Mouse (Mus musculus) WW6 (cell line): Measurements from ENCODE around the gene Lhfp.

Experiments used
- DNase-seq: peaks from one replicate; pipeline ENCODE4 v3.0.0-alpha.2; 2013; ENCODE audit warnings: low read depth, low spot score

The Lhfp gene

DNA sequence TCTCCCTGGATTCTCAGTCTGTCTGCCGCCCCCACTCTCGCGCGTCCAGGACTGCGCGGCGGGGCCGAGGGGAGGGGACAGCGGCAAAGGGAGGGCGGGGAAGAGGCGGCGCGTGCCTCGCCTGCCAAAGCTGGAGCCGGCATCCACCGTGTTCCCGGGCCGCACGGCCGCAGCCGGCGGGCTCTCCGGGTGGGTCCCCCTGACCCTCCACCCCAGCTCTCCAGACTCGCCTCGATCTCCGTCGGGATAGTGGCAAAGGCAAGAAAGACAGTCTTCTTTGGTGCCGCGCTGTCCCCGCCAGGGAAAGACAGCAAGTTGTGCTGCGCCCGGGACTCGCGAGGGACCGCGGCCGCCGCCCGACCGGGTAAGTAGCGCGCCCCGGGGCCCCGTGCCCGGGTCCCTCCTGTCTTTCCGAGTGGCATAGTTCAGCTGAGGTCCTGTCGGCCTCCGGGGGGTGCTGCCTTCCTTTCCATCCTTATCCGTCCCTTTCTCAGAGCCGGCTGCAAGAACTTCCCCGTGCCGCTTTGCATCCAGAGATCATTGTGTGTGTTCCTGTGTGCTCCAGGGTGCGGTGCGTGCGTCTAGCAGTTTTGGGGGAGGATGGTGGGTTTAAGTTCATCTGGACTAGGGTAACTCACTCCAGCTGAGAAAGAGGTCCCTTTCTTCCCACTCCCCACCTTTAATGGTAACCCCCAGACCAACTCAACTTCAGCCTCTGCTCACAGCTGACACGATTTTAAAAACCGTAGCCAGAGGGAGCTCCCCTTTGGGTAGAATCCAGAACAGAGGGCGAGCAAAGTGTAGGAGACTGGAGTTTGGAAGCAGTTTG, at the start of gene Lhfp:
TSS of gene Lhfp (plus strand) at position 118 of the 829 bp plus-strand sequence.
- DNase-seq: no peak

DNA sequence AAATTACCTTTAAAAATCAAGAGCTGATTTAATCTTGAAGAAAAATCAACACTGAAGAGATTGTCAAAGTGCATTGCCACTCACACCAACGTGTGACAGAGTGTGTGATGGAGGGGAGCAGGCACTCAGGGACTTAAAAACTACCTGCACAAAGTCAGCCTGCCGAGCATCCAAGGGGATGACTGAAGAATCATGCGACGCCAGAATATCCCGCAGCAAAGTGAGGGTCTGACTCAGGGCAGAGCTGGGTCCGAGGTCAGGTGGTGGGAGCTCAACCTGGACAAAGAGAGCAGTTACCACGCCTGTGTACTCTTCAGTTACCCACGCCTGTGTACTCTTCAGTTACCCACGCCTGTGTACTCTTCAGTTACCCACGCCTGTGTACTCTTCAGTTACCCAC, 48.0 kb upstream of the Lhfp start:
- DNase-seq: no peak

DNA sequence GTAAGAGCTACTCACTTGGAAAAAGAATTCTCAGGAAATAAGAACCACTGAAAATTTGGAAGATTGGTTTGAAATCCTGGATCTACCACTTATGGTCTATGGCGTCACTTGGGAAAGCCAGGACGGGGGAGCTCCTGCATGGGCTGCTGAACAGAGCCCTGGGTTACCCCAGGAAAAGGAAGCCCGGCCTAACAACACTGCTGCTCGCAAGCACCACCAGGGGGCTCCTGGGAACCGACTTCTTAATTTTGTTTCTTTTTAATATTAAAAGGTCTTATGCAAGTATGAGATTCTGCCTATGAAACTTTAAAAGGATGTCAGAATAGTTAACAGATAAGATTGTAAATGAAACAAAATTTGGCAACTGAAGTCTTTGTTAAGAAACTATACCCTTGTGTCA, 46.7 kb upstream of the Lhfp start:
- DNase-seq: no peak

DNA sequence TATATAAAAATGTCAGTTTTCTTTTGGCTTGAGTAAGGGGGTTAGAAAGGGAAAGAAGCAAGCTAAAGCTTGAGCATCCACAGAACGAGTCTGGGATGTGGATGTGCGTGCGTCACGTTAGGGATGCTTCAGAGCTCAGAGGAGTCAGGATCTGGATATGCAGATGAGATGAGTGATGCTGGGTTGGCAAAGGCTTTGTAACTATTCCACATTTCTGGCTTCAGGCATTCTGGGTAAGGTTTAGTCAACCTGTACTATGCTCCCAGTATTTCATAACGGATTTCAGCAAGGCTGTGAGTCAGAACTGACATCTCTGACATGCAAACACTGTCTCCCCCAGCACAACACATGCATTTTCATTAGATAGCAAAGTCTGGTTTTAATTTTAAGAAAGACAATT, 44.7 kb upstream of the Lhfp start:
- DNase-seq: no peak

DNA sequence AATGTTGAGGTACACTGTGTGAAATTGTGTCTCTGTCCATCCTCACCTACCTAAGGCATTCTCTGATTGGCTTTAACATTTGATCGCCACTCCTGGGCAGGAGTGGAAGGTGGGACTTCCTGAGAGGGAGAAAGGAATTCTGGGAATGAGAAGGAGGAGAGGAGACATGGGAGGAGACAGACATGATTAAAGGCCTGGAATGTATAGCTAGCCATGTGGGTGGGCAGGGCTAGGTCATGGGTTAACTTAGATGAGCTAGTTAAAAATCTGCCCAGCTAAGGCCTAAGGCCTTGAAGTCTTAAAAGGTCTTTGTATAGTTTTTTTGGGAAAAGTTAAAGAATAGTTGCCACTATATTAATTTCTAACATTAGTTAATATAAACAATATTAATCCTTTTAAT, 43.9 kb upstream of the Lhfp start:
- DNase-seq: no peak

DNA sequence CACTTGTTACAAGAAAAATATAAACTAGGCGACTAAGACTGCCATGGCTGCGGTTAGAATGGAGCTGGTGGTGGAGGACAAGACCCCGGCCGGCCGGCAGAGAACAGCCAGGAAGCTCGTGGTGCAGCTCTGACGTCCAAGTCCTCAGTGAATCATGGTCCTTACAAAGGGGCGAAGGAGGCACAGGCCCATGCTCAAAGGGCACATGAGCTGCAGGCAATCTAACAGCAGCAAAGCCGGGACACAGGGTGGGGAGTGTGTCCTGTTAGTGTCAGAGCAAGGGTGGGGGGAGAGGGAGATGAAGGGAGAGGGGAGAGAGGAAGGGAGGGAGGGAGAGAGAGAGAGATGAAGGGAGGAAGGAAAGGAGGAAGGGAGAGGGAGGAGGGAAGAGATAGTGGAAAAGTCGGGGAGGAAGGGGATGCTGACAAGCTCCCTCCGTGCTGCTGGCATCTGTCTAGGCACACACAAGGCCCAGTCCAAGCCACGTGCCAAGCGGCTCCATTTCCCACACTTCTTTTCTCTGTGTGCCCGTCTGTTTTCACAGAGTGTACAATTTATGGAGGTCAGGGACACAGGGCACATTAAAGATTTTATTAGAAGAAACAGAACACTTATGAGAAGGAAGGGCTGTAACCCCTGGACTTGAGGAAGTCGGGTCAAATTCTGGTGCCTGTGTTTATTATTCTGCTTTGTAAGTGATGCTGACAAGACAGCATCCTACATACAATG, 42.1 kb upstream of the Lhfp start:
- no peak for DNase-seq

DNA sequence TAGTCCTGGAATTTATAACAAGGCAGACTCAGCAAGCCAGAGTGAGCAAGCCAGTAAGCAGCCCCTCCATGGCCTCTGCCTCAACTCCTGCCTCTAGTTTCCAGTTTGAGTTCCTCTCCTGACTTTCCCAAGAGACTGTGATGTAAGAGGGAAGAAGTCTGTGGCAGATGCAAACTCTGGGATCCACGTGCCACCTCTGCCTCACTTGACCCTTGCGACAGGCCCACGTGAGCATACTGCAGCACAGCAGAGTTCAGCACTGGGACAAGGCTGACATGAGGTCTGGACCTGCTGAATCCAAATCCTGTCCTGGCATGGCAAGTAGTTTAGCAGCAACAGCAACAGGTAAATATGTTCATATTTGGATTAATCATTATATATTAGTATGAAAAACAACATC, 41.3 kb upstream of the Lhfp start:
- DNase-seq: no peak

DNA sequence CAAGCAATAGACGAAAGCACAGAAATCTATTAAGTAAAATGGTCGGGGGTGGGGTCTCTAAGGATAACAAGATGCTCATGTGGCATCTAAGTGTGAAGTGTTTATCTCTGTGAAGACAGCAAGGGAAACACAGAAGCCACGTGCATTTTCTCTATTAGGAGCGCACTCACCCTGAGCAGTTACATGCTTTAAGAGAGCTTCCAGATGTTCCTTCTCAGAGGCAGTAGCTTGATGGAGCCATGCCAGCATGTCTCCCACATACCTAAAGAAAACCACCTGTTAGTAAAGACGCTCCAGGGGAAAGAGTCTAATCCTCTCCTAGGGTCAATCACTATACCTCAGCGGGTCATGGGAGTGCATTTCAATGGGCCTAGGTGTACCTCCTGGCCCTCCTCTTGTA, 39.3 kb upstream of the Lhfp start:
- DNase-seq: no peak

DNA sequence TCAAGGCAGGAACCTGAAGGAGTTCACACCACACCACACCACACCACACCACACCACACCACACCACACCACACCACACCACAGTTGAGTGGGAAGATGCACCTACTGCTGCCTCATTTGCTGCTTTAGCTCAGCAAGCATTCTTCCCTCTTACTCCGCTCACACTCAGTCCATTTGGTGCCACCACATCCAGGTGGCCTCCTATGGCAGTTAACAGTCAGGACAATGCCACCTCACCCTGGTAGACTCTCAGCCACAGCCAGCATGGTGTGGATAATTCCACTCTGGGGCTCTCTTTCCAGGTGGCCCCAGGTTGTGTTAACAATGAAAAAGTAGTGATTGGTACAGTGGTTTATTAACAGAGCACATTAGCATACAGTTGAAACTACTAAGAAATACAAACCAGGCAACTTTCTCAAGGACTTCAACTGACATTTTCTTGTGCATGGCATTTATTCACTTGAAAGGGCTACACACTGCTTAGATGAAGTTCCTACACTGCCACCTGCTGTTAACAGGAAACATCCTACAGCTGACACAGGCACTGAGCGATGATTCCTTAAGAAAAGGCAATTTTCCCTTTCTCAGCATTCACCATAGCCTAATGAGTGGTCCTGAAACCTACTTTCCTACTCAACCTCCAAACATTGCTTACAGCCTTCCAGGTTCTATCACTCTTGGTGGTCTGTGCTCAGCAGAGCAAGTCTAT, 36.8 kb upstream of the Lhfp start:
- no peak for DNase-seq

DNA sequence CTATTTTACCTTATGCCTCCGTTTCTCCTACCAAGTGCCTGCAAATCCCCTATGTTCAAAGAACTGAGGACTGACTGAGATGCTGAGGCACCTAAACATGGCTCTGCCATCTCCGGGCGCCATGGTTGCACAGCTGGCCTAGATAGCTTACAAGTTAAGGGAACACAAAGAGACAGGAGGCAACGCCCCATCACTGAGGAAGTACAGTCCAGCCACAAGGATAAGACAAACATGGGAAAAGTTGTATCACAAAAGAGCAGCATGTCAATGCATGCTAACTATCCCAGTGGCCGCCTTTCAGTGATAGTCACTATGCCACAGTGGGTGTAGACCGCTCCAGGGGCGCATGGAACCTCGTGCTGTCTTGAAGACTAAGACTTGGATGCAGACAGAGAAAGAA, 33.9 kb upstream of the Lhfp start:
- no peak for DNase-seq

DNA sequence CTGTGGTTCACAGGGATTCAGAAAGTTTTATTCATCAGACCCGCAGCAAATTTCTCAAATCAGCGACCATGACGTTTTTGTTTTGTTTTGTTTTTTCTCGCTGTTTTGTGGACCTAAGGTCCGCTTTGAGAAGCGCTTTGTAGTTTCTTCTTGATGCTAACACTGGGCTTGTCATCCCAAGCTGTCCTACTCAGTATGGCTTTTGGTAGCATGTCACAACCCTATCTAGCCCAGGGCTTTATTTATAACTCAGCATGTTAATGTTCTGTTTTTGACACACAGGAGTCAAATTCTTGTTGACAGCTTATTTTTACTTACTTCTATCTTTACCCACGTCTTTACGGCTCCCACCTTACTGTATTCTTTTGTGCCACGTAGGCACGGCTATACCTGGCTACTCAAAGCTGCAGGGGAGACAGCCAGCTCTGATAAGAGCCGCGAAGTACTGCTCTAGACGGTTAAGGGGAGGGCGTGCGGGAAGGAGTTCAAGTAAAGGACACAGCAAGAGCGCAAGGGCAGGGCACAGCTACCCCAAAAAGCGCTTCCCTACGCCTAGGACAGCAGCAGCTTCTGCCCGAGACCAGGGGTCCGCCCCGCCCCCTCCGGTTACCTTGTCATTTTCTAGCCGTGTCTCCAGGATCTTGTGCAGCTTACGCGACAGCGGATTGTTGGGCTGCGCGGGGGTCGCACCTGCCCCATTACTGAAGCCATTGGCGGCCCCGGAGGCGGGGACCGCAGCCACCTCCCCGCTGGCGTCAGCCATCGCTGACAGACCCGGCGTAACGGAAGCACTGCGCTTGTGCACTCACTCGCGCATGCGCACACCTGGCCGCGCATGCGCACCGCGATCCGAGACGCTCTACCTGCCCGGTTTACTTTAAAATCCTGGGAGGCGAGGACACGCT, 24.6 kb upstream of the Lhfp start, which contains the start of gene Cog6:
TSS of gene Cog6 (minus strand) at position 802 of the 905 bp plus-strand sequence.
- DNase-seq: peak; percentile 67

DNA sequence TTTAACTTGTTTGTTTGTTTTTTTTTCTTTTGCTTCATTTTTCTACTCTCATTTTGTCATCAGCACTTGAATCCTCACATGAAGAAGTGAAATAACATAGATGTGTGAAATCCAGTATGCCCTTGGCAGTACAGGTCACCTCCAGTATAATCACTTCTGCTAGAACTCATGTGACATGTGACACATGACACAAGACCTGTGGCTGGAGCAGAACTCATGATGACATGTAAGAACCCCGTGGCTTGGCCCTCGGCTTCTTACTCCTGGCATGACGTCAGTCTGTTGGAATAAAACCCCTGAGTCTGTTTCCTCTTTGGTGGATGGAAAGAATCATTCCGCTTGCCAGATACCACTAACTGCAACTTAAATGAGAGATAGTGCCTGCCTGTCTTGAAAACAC, 14.0 kb upstream of the Lhfp start:
- DNase-seq: no peak

DNA sequence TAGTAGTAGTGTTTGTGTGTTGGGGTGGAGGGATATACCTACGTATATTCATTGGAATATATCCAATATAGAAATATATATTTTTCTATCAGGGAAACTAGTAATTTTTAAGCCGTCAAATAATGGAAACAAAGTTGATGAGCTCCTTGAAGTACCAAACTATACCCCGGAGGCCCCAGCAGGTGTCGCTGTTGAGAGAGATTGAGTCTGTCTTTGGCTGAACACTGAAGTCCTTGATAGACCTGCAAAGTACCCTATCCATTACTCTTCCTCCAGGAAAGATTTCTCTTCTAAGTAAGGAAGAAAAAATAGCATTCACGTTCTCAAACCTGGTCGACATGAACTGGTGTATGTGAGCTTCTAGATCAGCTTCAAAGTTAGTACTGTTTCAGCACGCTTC, 12.3 kb upstream of the Lhfp start:
- DNase-seq: no peak

DNA sequence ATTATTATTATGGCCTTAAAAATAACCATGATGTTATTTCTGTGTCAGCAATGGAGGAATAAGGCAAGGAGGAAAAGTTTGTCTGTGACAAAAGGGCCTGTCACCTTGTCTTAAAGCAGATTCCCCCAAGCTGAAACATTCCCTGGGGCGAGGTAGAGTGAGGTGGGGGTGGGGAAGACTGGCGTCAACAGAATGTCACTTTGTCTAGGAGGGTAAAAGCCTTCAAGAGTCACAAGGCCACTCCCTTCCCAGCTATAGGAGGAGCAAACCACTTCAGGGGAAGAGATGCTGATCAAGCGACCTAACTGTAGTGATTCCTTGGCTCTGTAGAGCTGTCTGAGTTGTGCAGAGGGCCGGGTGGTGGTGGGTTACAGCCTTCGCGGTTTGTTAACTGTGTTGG, 9.7 kb upstream of the Lhfp start:
- no peak for DNase-seq

DNA sequence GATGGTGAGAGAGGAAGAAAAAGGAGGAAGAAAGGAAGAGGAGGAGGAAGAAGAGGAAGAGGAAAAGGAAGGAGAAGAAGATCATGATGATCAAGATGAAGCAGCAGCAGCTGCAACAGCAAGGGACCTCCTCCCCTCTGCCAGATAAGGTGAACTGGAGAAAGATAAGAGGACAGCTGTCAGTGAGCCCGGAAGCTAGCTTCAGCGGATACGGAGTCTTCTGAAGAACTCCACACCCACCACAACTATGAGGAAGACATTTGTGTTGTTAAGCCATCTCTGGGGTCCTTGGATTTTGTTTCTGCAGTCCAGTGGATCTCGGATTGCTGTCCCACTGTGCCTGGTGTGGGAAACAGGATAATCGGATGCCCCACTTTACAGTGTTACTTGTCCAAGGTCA, 8.9 kb upstream of the Lhfp start:
- no peak for DNase-seq

DNA sequence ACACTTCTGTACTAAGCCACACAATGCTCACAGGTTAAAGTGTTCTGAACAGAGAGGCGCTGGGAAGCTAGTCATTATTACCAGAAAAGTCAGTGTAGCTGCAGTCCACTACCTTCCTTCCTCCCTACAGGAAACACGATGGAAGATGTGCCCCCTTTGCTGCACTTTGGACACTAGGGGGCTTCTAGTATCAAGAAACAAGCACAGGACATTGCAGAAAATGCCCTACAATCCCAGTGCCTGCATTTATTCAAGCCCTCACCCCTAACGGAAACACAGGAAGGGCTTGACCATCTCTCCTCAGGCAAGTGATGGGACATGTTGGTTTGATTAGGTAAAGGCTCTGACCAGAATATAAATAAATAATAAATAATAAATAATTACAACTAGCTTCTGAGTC, 7.9 kb upstream of the Lhfp start:
- DNase-seq: no peak

DNA sequence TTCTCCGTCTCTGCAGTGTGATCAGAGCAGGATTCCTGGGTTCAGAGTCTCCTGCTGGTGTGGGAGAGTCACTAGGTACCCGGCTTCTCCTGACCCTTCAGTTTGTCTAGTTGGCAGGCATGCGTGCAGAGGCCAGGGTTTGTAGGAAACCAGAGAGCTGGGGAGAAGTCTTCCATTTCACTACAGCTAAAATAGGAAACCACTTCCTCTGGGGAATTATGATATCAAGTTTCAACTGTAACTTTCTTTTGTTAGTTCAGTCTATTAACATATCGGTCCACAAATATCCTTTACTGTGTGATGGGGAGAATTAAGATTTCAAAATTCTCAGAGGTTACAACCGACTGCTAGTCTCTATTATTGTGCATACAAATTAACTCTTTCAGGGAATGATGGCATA, 5.3 kb upstream of the Lhfp start:
- DNase-seq: no peak

DNA sequence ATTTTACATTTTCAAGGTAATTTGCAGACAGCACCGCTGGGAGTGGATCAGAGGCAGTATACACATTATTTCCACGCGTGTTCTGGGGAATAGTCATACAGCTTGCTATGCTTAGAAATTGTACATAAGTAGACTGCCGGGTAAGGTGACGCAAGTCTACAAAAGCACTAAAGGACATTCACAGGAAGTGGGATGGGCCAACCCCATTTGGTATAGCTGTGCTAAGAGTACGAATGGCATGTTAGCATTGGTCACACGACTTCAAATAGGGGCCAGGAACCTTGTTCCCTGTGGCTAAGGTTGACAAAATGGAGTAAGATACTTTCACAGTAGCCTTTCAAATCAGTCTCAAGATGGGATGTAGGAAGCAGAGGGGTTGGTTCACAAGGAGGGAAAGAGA, 4.4 kb upstream of the Lhfp start:
- DNase-seq: no peak

DNA sequence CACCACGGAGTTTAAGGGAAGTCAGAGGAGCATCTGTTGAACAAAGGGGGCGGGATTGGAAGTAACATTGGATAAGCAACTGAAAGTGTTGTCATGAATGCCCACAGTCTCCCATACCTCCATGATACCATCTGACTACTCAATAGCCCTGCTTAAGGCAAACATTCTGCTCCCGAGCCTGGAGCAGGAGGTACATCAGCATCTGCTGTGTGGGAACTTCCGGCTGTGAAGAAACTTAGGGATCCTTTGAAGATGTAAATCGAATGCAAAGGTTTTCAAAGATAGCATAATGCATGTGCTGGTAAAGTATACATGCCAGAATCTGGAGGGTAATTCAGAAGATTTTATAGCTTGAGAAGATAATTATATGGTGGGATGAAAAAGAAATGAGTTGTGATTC, 2.4 kb upstream of the Lhfp start:
- DNase-seq: no peak

DNA sequence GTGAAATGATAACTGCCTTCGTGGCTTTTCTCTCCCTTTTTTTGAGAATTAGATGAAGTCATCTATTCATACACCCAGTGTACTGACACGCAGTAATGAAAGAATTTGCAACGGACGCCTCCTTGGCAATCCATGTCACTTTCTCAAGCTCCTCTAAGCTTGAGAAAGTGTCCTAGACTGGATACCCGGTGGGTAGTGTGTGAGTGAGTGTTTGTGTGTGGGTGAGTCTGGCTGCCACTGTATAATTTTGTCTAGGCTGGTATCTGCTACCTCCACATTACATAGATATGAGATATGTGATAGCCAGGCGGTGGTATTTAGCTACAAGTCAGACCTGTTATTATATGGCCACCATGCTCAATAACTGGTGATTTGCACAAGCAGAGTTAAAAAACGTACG, 1.6 kb upstream of the Lhfp start:
- DNase-seq: no peak

DNA sequence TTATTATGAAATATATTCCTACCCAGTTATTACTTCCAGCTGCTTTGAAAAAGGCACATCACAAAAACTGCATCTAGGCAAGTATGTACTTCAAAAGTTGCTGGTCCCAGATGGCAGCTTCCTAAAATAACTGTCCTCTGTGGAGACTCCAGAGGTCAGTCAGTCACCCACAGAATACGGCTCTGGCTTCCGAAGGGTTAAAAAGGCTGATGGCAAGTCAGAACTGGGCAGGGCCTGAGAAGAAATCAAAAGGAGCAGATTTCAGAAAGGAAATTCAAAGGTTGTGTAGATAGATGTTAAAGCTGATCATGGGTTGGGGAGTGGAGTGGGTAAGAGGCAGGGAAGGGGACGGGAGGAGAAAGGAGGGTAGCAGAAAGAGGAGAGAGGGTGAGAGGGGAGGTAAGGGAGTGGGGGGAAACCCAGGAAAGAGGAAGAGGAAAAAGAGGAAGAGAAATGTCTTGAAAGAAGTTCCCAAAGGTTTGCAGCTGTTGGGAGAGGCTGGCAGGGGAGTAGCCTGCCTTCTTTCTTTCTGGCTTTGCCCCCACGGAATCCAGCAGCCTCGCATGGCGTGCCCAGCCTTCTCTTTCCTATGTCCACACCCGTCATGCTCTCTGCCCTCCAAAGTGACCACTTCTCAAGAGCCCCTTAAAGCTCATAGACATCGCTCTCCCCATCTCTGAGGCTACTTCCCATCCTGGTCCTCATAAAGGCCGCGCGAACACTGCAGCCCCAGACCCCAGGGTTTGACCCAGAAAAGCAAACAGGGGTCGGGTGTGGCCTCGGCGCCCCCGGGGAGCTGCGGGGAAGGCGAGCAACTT, 526 bp upstream of the Lhfp start:
- no peak for DNase-seq
